ENCODE assay signal across 8 mouse cellular contexts in the genomic region with DNA sequence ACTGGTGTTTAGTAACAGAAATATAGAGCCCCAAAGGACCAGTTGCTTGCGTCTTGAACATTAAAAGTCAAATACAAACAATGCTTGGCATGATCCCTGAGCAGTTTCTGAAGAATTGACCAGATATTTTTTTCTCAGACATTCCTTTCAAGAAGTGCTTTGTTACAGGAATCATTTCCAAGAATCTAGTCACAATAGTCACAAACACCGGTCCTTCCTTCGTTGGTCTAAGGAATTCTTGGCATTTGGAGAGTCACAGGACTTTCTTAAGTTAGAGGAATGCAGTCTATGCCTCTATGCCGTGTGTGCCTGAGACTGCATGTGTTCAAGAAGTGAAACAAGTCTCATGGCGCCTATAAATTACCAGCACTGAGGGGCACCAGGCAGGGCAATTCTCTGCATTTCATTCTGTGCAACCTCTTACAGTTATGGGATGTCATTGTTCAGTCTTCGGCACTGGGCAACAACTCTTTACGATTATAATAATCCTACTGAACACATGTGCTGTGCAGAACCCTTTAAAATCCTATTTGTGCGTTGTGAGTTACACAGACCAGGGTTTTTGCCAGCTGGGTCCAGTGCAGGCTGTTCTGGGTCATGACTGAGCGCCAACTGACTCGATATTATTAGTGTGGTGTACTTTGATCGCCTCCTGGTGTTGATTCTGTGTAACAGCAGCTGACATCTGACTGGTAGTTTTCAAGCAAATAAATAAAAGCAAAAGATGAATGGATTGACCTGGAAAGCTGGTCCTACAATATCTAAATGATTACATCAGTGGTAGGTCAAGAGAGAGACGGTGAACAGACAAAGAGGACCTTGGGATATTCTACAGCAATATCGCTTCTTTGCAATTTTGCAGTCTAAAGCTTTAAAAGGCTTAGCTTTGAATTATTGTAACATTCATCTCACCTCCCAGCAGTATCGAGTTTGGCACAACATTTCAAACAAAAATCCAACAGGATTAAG.
A peak's percentile ranks its signal among the peaks of the same experiment; 100 is the strongest.
DNase-seq lines count a peak whose midpoint lies in the region; ATAC-seq and TF ChIP-seq lines count a peak whose summit lies in the region.

No protein-coding gene starts in this region.

- no peak overlapping the region for H3K27ac ChIP-seq in embryonic facial prominence, embryonic 14.5 days (replicated peaks; ENCODE audit: low read depth, low read length)
- H3K27ac ChIP-seq in limb, embryonic 10.5 days, result no peak overlapping the region; the same call in 1 of the 2 replicates

- no peaks in the 10 kb centered on the region for H3K27me3 ChIP-seq in embryonic facial prominence, embryonic 14.5 days (replicated peaks; ENCODE audit: control insufficient read depth, insufficient read depth, low read length)
- H3K27me3 ChIP-seq in limb, embryonic 10.5 days (ENCODE audit: low read depth, poor library complexity, severe bottlenecking), result no peaks in the 10 kb centered on the region
- H3K27me3 ChIP-seq in myocyte (ENCODE audit: control insufficient read depth, insufficient read depth, insufficient read length), result no peaks in the 10 kb centered on the region

- peak overlapping the region; percentile 34 for H3K4me2 ChIP-seq in embryonic facial prominence, embryonic 14.5 days (ENCODE audit: low read depth, low read length)
- H3K4me2 ChIP-seq in myocyte (ENCODE audit: low read depth), result peak overlapping the region; percentile 47

- H3K36me3 ChIP-seq in embryonic facial prominence, embryonic 14.5 days (ENCODE audit: control insufficient read depth, insufficient read depth, low read length), result no peaks in the 10 kb centered on the region
- H3K36me3 ChIP-seq in limb, embryonic 10.5 days, result no peaks in the 10 kb centered on the region
- no peaks in the 10 kb centered on the region for H3K36me3 ChIP-seq in myocyte (ENCODE audit: control insufficient read depth, insufficient read depth)

- 38% methylated on average over 14 of the region's 14 CpGs for WGBS in embryonic facial prominence, embryonic 14.5 days
- 48% methylated on average over 14 of the region's 14 CpGs for WGBS in limb, embryonic 10.5 days

- no peak overlapping the region for H3ac ChIP-seq in myocyte (ENCODE audit: control insufficient read depth, insufficient read length)

- H3K4me3 ChIP-seq in embryonic facial prominence, embryonic 14.5 days (ENCODE audit: low read depth, low read length), result peak overlapping the region; percentile 4; the same call in 1 of the 2 replicates
- no peak overlapping the region for H3K4me3 ChIP-seq in limb, embryonic 10.5 days
- H3K4me3 ChIP-seq in myocyte, result no peak overlapping the region

- H3K4me1 ChIP-seq in embryonic facial prominence, embryonic 14.5 days (ENCODE audit: control insufficient read depth, insufficient read depth, low read length), result no peaks in the 10 kb centered on the region
- H3K4me1 ChIP-seq in limb, embryonic 10.5 days, result no peaks in the 10 kb centered on the region

- H3K9me3 ChIP-seq in embryonic facial prominence, embryonic 14.5 days (ENCODE audit: control insufficient read depth, low read length), result no peaks in the 10 kb centered on the region
- no peaks in the 10 kb centered on the region for H3K9me3 ChIP-seq in limb, embryonic 10.5 days (replicated peaks)

- H3K79me2 ChIP-seq in myocyte (ENCODE audit: control insufficient read depth, insufficient read depth), result no peaks in the 10 kb centered on the region

- TF ChIP-seq POLR2A in myocyte (IDR thresholded peaks at IDR 0.05; ENCODE audit: insufficient read length, low read depth), result no peak

- peak; percentile 82 for ATAC-seq in embryonic facial prominence, embryonic 14.5 days (ENCODE audit: low read depth)

- DNase-seq in thymus, postnatal 25 days, result peak; percentile 1
- no peak for DNase-seq in thymus, postnatal 0 days (ENCODE audit: low spot score)
- DNase-seq in embryonic facial prominence, embryonic 14.5 days (ENCODE audit: low spot score), result peak; percentile 83
- DNase-seq in heart, adult 9 months (ENCODE audit: low spot score in 2 of 2), result peak; percentile 59 to 71
- DNase-seq in kidney, adult 8-10 months, result peak; percentile 52 to 83
- DNase-seq in limb, embryonic 10.5 days (ENCODE audit: low spot score), result peak; percentile 60
- peak; percentile 53 for DNase-seq in testis, postnatal 14 days (ENCODE audit: low spot score)

- no peak overlapping the region for H3K9ac ChIP-seq in embryonic facial prominence, embryonic 14.5 days (ENCODE audit: low read depth, low read length)

TF ChIP-seq in myocyte, 11 proteins besides CTCF, POLR2A, EP300 and RAD21:
- TF ChIP-seq SRF (IDR thresholded peaks at IDR 0.05; ENCODE audit: control insufficient read depth, insufficient read length, low read depth) (no peak), TCF3 (IDR thresholded peaks at IDR 0.05; ENCODE audit: insufficient read length, low read depth) (no peak)
